Mouse (Mus musculus): Measurements from ENCODE around the gene Slc35e1.

The Slc35e1 gene

GRCm38 (mm10) chr8:72491680-72492621 lies at the start of gene Slc35e1:
Gene Slc35e1 (minus strand): TSS chr8:72492614.
- in situ Hi-C loops (cut with MboI) = no loop called here

GRCm38 (mm10) chr8:72539234-72539633 lies 46.8 kb upstream of the Slc35e1 start:
- in situ Hi-C loops (cut with MboI) = no loop called here

DNA sequence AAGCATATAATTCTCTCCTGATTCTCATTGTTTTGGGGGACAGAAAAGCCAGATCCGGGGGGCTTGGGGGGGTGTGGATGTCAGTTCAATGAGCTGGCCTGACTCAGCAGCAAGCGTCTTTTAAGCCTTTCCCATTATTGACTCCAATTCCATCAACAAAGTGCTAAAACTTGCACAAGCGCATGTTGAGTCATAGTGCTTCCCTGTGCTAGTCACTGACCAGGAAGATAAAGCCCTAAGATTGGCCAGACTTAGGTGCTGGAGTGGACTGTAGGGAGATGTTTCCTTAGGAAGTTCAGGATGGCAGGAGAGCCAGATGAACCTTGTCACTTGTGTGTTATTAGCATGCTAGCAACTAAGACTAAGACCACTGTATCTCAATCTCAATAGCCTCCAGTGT lies 42.5 kb upstream of the Slc35e1 start:
- in situ Hi-C loops (cut with MboI) = no loop called here

DNA sequence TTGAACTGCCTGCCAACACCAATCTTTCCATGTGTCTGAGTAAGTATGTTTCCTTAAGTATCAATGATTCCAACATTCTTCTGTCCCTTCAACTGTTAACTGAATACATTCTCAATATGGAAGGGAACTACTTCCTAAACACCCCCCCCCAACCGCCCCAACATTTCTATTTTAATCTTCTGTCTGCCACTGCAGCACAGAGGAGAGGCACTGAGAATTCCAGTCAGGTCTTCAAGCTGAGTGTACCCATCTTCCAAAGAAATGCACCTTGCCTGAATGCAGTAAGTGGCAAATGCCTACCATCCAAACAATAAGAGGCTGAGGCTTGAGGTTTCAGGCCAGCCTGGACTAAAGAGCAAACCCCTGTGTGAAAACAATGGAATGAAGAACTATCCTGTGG lies 39.7 kb upstream of the Slc35e1 start:
- in situ Hi-C loops (cut with MboI) = no loop called here

GRCm38 (mm10) chr8:72521888-72522287 lies 29.5 kb upstream of the Slc35e1 start:
- in situ Hi-C loops (cut with MboI) = no loop called here

DNA sequence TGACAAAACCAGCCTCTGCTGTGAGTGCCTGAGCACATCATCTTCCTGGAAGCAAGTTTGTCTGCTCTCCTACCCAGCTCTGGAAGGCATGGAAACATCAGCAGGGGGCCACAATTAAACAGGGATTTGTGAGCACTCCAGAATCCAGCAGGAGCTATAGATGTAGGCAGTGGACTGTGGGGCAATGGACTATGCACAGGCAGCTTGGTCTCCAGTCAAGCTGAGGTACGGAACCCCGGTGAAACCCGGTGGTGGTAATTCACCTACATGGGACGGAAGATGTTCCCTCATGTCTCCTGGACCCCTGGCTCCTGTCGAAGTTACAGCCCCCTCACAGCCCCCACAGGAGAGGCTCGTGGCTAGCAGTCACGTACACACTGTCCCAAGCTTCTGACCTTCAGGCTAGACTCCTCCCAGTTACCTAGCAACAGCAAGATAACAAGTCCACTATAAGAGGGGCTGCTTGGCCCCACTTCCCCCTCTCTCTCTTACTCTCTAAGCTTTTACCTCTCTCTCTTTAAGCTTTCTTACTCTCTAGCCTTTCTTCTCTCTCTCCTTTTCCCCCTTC lies 25.1 kb upstream of the Slc35e1 start:
- in situ Hi-C loops (cut with MboI) = no loop called here

- in situ Hi-C loops (cut with MboI) = no loop called here
These were observed 20.7 kb upstream of the Slc35e1 start for GRCm38 (mm10) chr8:72513158-72513557.

- in situ Hi-C loops (cut with MboI) = no loop called here
These were observed 20.2 kb upstream of the Slc35e1 start for GRCm38 (mm10) chr8:72512648-72513047.

DNA sequence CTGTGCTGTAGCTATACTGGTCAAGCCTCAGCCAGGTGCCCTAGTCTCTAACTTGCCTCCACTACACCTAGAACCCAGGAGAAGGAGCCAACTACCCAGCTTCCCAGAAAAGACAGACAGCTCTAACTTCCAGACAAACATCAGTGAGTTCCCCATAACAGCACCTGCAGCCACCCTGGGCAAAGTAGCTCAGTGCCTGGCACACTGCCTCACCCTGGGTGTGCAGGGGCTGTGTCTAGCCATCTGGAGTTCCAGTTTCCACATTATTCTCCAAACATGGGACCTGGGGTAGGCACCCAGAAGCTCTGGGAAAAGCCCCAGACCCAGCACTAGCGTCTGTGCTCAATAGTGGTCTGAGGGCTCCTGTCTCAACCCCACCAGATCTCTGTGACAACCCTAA lies 15.1 kb upstream of the Slc35e1 start:
- in situ Hi-C loops (cut with MboI) = no loop called here

GRCm38 (mm10) chr8:72504637-72505314 lies 12.4 kb upstream of the Slc35e1 start:
- in situ Hi-C loops (cut with MboI) = no loop called here

DNA sequence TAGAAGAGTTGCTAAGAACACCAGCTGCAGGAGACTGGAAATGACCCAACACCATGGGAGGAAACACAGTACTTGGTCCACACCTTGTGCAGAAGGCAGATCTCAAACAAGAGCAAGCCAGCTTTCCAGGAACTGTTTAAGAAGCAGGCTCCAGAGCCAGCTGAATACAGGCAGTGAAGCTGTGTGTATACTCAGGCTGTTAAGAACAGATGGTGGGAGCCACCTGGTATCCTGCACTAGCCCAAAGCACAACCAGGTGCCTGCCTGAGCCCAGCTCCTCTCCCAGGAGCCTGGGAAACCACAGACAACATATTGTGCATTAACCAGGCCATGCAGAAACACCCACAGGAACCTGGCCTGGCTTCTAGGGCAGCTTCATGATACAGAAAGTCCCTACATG lies 11.7 kb upstream of the Slc35e1 start:
- in situ Hi-C loops (cut with MboI) = no loop called here

DNA sequence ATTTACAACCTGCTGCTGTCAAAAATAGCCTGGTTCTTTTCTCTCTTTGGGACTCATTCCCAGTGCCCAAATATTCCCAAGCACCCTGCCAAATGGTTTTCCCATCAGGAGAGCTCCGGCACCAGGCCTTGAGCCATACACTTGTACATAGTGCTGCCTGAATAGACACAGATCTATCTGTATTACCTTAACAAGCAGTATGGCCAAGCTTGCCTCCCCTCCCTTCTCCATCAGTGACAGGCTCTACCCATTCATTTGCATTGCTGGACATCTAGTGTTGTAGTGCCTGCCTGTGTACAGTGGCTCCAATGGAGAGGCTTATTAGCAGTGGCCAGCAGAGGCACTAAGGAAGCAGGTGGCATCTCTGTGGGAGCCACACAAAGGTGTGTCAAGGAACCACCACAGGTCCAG lies 8.1 kb upstream of the Slc35e1 start:
- in situ Hi-C loops (cut with MboI) = no loop called here

DNA sequence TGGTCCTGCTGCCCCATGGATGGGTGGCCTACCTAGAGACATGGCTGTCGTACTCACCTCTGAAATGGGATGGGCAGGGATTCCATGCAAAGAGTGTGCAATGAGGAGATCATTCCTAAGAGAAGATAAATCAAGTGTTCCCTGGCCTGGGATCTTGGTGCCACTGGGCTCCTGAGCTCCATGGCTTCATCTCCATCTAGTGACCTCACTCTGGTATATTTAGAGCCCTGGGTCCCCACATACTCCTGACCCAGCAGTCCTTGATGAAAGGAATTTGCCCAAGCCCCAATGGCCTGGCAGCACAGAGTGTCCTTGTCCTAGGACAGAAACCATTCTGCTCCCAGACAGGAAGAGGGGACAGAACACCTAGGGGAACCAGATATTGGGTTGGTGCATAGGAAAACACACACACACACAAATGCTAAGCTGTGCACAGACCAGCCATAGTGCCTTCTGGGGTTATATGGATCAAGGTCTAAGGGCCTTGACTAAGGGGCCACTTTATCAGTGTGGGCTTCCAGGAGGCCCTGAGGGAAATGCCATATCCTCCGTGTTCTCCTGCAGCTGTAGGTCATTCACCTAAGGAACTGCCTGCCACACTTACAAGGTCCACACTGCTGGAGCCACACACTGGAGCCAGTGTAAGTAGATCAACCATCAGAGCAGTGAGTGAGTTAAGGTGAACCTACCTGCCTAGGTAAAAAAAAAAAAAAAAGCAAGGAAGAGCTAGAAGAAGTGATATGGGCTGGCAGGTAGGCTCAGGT lies 7.3 kb upstream of the Slc35e1 start:
- in situ Hi-C loops (cut with MboI) = no loop called here

DNA sequence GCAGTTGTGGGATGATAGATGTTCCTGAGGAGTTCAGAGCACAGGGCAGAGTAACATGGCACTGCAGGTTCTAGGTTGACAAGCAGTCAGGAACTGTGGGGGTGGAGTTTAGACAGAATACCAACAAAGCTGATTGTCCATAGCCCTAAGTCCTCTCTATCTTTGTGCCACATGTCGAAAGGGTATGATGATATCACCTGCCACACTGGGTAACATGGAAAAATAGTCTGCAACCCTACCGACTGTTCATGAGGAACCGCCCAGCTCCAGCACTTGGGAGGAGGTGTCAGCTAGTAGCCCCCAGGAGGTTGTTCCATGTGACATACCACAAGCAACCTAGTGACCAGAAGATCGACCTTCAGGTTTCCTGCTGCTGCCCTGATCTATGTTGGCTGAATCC lies 6.1 kb upstream of the Slc35e1 start:
- in situ Hi-C loops (cut with MboI) = no loop called here

- in situ Hi-C loops (cut with MboI) = no loop called here
These were observed 5.5 kb upstream of the Slc35e1 start for GRCm38 (mm10) chr8:72497911-72498310.

DNA sequence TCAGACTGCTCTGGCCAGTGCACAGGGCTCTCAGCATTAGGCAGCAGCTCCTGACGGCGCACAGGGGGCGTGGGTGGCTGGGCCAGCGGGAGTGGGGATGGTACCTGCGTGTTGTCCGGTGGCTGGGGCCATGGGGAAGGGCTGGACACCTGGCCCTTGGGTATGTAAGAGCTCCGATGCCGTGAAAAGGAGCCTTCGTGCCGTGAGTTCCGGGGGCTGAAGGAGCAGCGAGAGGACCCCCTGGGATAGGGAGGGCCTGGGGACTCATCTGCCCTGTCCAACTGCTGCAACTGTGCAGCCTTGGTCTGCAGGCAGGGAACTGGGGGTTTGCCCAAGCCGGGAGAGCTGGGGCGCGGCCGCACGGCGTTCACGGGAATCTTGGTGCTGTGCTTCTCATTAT lies 3.8 kb upstream of the Slc35e1 start:
- in situ Hi-C loops (cut with MboI) = no loop called here

- in situ Hi-C loops (cut with MboI) = no loop called here
These were observed 3.1 kb upstream of the Slc35e1 start for GRCm38 (mm10) chr8:72495411-72496111.

DNA sequence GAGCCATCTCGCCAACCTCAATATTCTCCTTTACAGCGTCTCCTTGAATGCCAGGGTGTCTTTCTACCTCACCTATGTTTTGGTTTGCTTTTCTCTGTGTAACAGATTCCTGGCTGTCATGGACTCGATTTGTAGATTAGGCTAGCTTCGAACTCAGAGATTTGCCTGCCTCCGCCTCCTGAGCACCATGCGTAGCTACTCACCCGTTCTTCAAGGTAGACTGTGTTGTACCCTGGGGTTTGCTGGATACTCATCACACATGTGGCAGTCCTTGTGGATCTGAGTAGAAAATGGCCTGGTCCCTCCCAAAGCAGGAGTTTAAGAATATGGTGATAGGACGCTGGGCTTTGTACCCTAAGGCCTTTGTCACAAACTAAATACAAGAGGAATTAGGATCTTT lies 967 bp upstream of the Slc35e1 start:
- in situ Hi-C loops (cut with MboI) = no loop called here

DNA sequence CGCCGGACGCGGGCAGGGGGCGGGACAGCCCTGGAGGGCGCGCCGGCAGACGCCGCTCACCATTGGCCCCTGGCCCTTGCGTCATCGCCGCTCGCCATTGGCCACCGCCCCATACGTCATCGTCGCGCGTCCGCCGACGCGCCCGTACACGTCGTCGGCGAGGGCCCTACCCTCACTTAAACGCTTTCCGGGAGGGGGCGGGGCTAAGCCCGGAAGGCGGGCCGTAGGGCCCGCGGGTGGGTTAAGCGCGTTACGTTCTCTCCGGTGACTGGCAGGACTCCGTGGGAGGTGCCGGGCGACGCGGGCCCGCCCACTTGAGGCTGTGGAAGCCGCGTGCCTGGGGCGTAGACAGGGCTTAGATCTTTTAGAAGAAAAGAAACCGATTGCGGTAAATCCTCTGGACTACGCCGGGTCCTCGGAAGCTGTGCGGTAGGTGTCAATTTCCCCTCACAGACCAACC lies 238 bp upstream of the Slc35e1 start:
- in situ Hi-C loops (cut with MboI) = no loop called here

DNA sequence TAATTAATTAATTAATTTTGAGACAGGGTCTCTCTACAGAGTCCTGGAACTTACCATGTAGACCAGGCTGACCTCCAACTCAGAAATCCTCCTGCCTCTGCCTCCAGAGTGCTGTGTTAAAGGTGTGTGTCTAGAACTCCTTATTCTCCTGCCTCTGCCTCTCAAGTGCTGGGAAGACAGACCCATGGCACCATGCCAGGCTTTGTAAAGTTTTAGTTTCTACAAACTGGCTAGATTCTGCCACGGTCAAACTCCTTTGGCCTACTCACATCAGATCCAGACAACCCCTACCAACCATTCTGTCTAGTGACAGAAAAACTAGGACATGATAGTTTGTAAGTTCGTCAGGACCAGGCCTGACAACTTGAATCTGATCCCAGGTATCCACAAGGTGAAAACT lies 1.4 kb downstream of the Slc35e1 start:
- in situ Hi-C loops (cut with MboI) = no loop called here

GRCm38 (mm10) chr8:72487014-72487413 lies 5.4 kb downstream of the Slc35e1 start:
- in situ Hi-C loops (cut with MboI) = no loop called here
